Mouse (Mus musculus): Measurements from ENCODE around the gene Gm8050.
A peak's percentile ranks its signal among the peaks of the same experiment; 100 is the strongest.
"Not testable (repeated sequence)": the region's sequence is repeated elsewhere in the genome, so short reads cannot be mapped to it uniquely, and the experiment has no call there.

Gm8050 gene

DNA sequence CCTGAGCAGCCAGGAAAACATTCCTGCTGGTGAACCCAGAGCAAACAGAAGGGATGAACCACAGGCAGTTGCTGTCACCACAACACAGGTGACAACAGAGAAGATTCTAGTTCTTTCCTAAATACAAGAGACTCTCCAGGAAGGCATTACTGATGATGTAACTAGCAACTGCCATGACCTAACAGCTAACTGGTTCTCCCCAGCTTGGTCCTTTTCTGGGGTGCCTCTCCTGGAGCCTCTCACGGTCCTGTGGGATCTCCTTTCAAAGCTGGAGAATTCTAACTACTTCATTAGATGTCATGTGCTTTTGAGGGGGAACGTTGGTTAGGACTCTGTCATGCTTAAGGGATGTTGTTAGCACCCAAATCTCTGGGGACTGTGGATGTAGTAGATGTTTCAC is at the start of gene Gm8050:
Gm8050 (minus strand) TSS at position 101 of the 400 bp plus-strand sequence.
- DNase-seq = not testable (repeated sequence)

- not testable (repeated sequence) for DNase-seq
Observed at GRCm38 (mm10) chr14:6757231-6757536, 37.1 kb upstream of the Gm8050 start.

GRCm38 (mm10) chr14:6756384-6757230 is 36.6 kb upstream of the Gm8050 start:
- DNase-seq = peak; percentile 3

GRCm38 (mm10) chr14:6742232-6742631 is 22.2 kb upstream of the Gm8050 start, which contains the start of gene Gm3636:
TSS of gene Gm3636 (minus strand) at chr14:6742332.
- DNase-seq = not testable (repeated sequence)

- not testable (repeated sequence) for DNase-seq
Observed at GRCm38 (mm10) chr14:6684070-6684469, 36.0 kb downstream of the Gm8050 start, which contains the start of gene Gm10251. TSS of gene Gm10251 (minus strand) at chr14:6684170.

All from right cerebral cortex, postnatal 14 days (tissue).